Mouse (Mus musculus) midbrain, embryonic 11.5 days (tissue): ENCODE measurements around the gene Ssr1. TPM values are rescaled to one million over a fixed set of nuclear protein-coding genes. Genes with fewer than 3 reads are reported as not detected.

Experiments
- ATAC-seq: fragments of 200-750 bp; cut with Nextera tagmentation; 2 replicates; pipeline ENCODE4 v1.8.0; 2017; ENCODE audit warnings: moderate TSS enrichment, moderate library complexity; ENCODE audit not compliant: low FRiP score
- DNase-seq: peaks from one replicate; pipeline ENCODE4 v3.0.0; 2015; ENCODE audit warnings: low spot score; ENCODE audit errors: missing footprints
- H3K27ac ChIP-seq: fragments of 300-500 bp; sonication (generic); 2 replicates; pipeline ENCODE4 v1.5.1; 2014; ENCODE audit warnings: low read depth, low read length
- H3K27me3 ChIP-seq: fragments of 300-500 bp; sonication (generic); 2 replicates; pipeline ENCODE4 v1.6.1; 2014; ENCODE audit warnings: mild to moderate bottlenecking, low read length, moderate library complexity, mixed read lengths; ENCODE audit not compliant: control insufficient read depth, insufficient read depth
- H3K36me3 ChIP-seq: fragments of 300-500 bp; sonication (generic); 2 replicates; pipeline ENCODE4 v1.6.1; 2014; ENCODE audit warnings: mild to moderate bottlenecking, low read length, moderate library complexity, mixed read lengths; ENCODE audit not compliant: control insufficient read depth, insufficient read depth
- H3K4me1 ChIP-seq: fragments of 300-500 bp; sonication (generic); 2 replicates; pipeline ENCODE4 v1.6.1; 2014; ENCODE audit warnings: low read length; ENCODE audit not compliant: control insufficient read depth, insufficient read depth
- H3K4me2 ChIP-seq: fragments of 300-500 bp; sonication (generic); 2 replicates; pipeline ENCODE4 v1.6.1; 2014; ENCODE audit warnings: mild to moderate bottlenecking, moderate library complexity
- H3K4me3 ChIP-seq: fragments of 300-500 bp; sonication (generic); 2 replicates; pipeline ENCODE4 v1.5.1; 2014; ENCODE audit warnings: low read depth, low read length
- H3K9ac ChIP-seq: fragments of 300-500 bp; sonication (generic); 2 replicates; pipeline ENCODE4 v1.6.1; 2014; ENCODE audit warnings: low read length
- H3K9me3 ChIP-seq: fragments of 300-500 bp; sonication (generic); 2 replicates; pipeline ENCODE4 v1.6.1; 2016; ENCODE audit warnings: low read length; ENCODE audit not compliant: control insufficient read depth
- WGBS: fragments of 180-500 bp; shearing (Covaris S2); extraction: QIAGEN DNeasy Blood & Tissue Kit; methylation state at CpG from one replicate; pipeline ENCODE4 v1.1.7; 2014; 5-methylcytosine and 5-hydroxymethylcytosine counted together
- polyA plus RNA-seq: library from polyadenylated mRNA; unstranded; fragments of >200 nt; fragmentation: Nextera tagmentation; extraction: Ambion mirVana; gene quantifications from 2 replicates; pipeline ENCODE4 v1.2.1, GENCODE M21; 2014

Gene Ssr1
- polyA plus RNA-seq, 1 experiment from 2014 or later = 114 TPM

DNA sequence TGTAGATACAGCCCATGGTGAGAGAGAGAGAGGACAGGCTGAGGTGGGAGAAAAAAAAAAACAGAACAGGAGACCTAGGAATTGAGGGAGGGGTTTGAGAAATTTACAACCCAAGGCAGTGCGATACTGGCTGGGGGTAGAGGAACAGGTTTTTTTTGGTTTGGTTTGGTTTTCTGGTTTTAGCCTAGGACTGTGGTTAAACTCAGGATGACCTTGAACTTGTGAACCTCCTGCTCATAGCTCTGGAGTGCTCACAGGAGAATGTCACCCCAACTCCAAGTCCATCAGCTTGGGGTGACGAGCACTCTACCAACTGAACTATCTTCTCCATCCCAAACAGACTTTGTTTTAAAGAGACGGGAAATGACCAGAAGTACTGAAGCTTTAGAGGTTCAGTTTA, 50.6 kb downstream of the Ssr1 start:
- no peak for DNase-seq
- WGBS = 90% methylated on average over 3 of the region's 3 CpGs
- H3K9me3 ChIP-seq = no peaks in the 10 kb centered on the region
- H3K9ac ChIP-seq = no peak overlapping the region
- ATAC-seq = no peak
- H3K4me3 ChIP-seq = no peak overlapping the region
- H3K4me1 ChIP-seq = no peaks in the 10 kb centered on the region
- no peaks in the 10 kb centered on the region for H3K27me3 ChIP-seq
- no peak overlapping the region for H3K27ac ChIP-seq
- no peak overlapping the region for H3K4me2 ChIP-seq
- no peaks in the 10 kb centered on the region for H3K36me3 ChIP-seq

DNA sequence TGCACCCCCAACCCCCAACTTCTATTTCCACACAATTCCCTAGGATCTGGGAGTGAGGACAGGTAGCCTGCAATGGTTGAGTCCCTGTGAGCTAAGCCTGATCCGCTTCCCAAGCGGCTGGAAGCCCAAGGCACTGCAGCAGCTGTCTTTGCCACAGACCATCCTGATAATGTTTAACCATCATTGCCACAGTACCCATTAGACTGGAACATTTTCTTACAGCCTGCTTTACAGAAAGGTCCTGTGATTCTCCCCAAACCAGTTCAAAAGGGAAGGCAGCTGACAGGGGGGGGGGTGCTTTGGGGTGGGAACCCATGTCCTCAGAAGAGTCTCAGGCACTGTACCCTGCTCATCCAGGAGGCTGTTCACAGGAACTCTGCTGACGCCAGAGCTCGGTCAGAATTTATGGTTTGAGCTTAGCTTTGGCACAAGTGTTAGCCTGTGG, 51.1 kb downstream of the Ssr1 start:
- no peak for ATAC-seq

DNA sequence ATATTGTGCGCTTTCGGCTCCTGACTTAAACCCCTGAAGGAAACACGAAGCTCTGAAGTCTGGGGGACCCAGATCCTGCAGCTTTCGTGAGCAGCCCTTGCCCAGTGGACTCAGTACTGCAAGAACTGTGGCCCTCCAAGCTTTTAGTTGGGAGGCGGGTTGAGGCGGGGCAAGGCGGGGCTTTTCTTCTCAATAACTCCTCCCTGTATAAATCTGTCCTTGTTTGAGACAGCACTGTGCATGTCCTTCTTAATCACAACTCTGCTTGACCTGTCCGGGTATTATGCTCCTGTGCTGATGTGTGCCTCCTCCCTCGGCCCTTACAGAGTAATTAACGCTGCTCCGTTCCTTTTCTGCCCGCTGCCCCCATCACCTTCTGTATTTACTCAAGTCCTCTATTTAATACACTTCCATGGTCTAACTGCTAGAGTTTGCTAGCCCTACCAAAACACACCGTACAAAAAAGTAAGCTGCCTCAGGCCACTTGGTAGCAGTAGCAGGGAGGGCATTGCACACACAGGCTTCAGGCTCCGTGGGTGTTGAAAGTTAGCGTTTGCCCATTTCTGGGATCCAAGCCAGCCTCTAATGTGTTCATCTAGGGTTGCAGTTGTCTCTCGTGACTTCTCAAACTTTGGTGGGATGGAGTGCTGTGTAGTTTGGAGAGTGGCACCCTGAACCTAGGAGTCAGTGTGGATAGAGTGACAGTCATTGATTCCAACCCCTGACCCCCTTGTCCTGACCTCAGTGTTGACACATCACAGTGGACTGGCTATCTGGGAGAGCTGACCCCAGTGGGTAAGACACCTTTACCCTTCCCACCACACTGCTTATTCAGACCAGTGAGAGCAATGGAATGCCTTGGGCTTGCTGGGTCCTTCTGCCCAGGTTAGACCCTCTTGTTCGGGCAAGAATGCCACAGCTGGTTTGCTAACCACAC, 51.8 kb downstream of the Ssr1 start:
- Histone ChIP-seq H3K4me1 (no peaks in the 10 kb centered on the region), H3K27ac (no peak overlapping the region), H3K4me2 (no peak overlapping the region), H3K27me3 (no peaks in the 10 kb centered on the region), H3K9ac (no peak overlapping the region), H3K9me3 (no peaks in the 10 kb centered on the region), H3K4me3 (no peak overlapping the region), H3K36me3 (no peaks in the 10 kb centered on the region)
- ATAC-seq = no peak
- DNase-seq = no peak
- 73% methylated on average over 17 of the region's 17 CpGs for WGBS

More for the DNA sequence above, 51.1 kb downstream of the Ssr1 start:
- H3K4me2 ChIP-seq = no peak overlapping the region
- H3K9ac ChIP-seq = no peak overlapping the region
- no peaks in the 10 kb centered on the region for H3K27me3 ChIP-seq
- no peak overlapping the region for H3K4me3 ChIP-seq
- H3K27ac ChIP-seq = no peak overlapping the region
- H3K36me3 ChIP-seq = no peaks in the 10 kb centered on the region
- no peak for DNase-seq
- no peaks in the 10 kb centered on the region for H3K9me3 ChIP-seq
- no peaks in the 10 kb centered on the region for H3K4me1 ChIP-seq
- 90% methylated on average over 4 of the region's 4 CpGs for whole genome bisulfite sequencing

DNA sequence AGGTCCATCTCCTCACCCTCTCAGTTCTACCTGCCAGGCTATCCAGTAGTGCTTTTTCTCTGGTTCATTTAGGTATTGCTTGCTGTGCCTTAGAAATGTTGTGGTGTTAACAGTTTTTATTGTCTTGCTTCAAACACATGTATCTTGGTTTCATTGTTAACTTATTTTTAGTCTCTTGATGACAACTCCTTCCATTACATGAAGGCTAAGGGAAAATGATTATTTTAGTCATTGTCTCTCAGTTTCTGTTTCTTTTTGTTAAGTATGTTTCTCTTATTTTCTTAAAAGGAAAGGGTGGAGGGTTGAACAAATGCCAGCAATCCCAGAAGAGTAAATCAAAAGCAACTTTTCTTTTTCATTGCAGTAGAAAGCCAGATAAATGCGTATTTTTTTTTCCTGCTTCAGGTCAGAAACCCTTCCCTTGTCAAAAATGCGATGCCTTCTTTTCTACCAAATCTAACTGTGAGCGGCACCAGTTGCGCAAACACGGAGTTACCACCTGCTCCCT, 52.8 kb downstream of the Ssr1 start:
- Histone ChIP-seq H3K4me2 (no peak overlapping the region), H3K27me3 (no peaks in the 10 kb centered on the region), H3K4me3 (no peak overlapping the region), H3K36me3 (no peaks in the 10 kb centered on the region), H3K4me1 (no peaks in the 10 kb centered on the region), H3K9me3 (no peaks in the 10 kb centered on the region), H3K27ac (no peak overlapping the region), H3K9ac (no peak overlapping the region)
- no peak for DNase-seq
- 75% methylated on average over 5 of the region's 5 CpGs for WGBS
- ATAC-seq = no peak

DNA sequence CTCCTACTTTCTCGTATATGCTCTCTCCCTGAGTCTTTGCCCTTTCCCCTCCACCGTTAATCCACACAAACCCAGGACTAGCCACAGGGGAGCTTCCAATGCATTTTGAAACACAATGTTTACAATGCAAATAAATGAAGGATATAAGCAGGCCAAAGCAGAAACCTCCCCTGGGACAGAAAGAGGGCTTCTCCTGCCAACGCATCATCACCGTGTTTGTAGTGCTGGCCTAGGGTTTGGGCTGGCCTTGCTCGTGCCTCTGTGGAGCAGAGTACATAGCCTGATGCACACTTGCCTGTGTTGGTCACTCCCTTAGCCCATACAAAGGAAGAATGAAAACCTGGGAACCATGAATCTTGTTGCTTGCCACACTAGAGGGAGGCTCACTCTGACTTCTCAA, 53.4 kb downstream of the Ssr1 start:
- Histone ChIP-seq H3K27me3 (no peaks in the 10 kb centered on the region), H3K4me1 (no peaks in the 10 kb centered on the region), H3K4me3 (no peak overlapping the region), H3K9ac (no peak overlapping the region), H3K9me3 (no peaks in the 10 kb centered on the region), H3K27ac (no peak overlapping the region), H3K36me3 (no peaks in the 10 kb centered on the region), H3K4me2 (no peak overlapping the region)
- ATAC-seq (no peak), DNase-seq (no peak)
- 43% methylated on average over 5 of the region's 5 CpGs for WGBS

DNA sequence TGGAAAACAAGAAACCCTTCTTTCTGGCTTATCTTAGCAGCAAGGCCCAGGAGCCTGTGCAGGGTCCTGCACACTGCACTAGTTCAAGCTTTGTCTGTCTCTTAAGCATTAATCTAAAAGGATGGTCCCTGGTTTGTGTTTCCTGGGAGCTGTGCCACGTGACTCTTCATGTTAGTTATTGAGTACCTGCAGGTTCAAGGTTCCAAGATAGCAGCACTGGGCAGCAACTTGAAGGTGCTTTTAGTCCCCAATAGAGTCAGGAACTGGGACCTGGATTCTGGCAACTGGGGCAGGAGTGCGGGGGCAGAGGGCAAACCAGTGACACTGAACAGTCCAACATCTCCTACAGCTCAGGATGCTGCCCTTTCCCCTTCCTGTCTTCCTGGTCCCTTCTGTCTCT, 53.9 kb downstream of the Ssr1 start:
- DNase-seq = no peak
- Histone ChIP-seq H3K27ac (no peak overlapping the region), H3K36me3 (no peaks in the 10 kb centered on the region), H3K4me2 (no peak overlapping the region), H3K27me3 (no peaks in the 10 kb centered on the region), H3K9me3 (no peaks in the 10 kb centered on the region), H3K4me1 (no peaks in the 10 kb centered on the region), H3K4me3 (no peak overlapping the region), H3K9ac (no peak overlapping the region)
- ATAC-seq = no peak
- WGBS = 82% methylated on average over 2 of the region's 2 CpGs

DNA sequence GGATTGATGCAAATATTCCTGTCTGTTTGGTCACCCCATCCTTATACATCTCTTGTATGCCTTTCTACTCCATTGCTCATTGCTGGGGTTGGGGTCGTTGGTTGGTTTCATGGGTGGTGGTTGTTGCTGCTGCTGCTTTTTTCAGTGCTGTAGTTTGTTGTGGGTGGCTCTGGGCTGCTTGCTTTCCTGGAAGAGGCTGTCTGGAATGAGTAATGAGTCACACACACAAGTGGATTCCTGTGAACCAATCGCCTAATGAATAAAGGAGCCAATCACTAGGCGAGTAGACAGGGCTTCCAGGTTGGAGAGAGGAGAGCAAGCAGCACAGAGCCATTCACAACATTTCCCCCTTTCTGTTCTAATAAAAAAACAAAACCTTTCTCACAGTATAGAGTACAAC, 57.7 kb downstream of the Ssr1 start:
- Histone ChIP-seq H3K4me1 (no peaks in the 10 kb centered on the region), H3K36me3 (no peaks in the 10 kb centered on the region), H3K4me2 (no peak overlapping the region), H3K27me3 (no peaks in the 10 kb centered on the region), H3K9ac (no peak overlapping the region), H3K9me3 (no peaks in the 10 kb centered on the region), H3K4me3 (no peak overlapping the region), H3K27ac (no peak overlapping the region)
- DNase-seq (no peak), ATAC-seq (no peak)
- 83% methylated on average over 3 of the region's 3 CpGs for WGBS

DNA sequence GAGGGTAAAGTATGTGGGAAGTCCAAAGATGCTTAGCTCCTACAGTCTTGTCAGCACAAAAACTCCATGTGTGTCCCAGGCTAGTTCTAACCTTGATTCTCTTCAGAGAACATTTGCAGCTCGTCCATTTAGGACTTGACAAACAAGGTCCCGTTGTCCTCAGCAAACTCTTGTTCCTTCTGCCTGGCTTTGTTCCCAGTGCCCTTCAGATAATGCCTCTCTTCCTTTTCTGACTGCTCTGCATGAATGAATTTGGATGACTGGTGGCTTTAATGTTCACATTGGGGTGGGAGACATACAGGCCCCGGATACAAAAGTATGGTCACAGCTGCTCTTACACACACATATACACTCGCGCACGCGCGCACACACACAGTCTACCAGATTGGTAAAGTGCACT, 59.1 kb downstream of the Ssr1 start:
- Histone ChIP-seq H3K27ac (no peak overlapping the region), H3K4me3 (no peak overlapping the region), H3K27me3 (no peaks in the 10 kb centered on the region), H3K9me3 (no peaks in the 10 kb centered on the region), H3K4me2 (no peak overlapping the region), H3K36me3 (0 out of 2 replicates have a peak, but pooled peaks cover 2% of the 10 kb centered on the region), H3K4me1 (no peaks in the 10 kb centered on the region), H3K9ac (no peak overlapping the region)
- WGBS = 86% methylated on average over 8 of the region's 8 CpGs
- ATAC-seq (no peak), DNase-seq (no peak)

DNA sequence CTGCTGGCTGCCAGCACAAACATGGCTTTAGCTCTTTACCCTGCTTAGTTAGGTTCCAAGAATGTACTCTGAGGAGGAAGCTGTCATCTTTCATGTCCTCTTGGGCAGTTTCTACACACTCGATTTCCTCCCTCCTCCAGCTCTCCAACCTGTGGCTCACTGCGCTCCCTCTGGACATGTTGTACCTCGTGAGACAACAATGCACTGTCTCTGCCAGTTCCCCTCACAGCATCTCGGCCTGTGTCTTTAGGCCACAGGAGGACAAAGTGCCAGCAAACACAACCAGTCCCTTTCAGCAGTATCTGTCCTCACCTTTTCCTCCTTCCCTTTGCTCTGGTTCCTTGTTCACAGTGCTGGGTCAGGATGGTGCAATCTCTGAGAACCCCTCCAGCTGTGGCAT, 59.9 kb downstream of the Ssr1 start:
- no peak for ATAC-seq
- WGBS = 88% methylated on average over 4 of the region's 4 CpGs

More for the DNA sequence above, 59.9 kb downstream of the Ssr1 start:
- no peak overlapping the region for H3K27ac ChIP-seq
- H3K4me2 ChIP-seq = no peak overlapping the region
- no peaks in the 10 kb centered on the region for H3K4me1 ChIP-seq
- no peak for DNase-seq
- no peaks in the 10 kb centered on the region for H3K9me3 ChIP-seq
- no peak overlapping the region for H3K4me3 ChIP-seq
- H3K27me3 ChIP-seq = no peaks in the 10 kb centered on the region
- H3K9ac ChIP-seq = no peak overlapping the region
- 0 out of 2 replicates have a peak, but pooled peaks cover 2% of the 10 kb centered on the region for H3K36me3 ChIP-seq
